Mouse (Mus musculus) heart, embryonic 14.5 days (tissue): ENCODE data around the gene St6gal1. TPM values are rescaled to one million over a fixed set of nuclear protein-coding genes. Genes with fewer than 3 reads are reported as not detected.

Source experiments
- ATAC-seq: fragments of 200-750 bp; cut with Nextera tagmentation; 2 replicates; pipeline ENCODE4 v1.8.0; 2017; ENCODE audit warnings: low read depth, moderate TSS enrichment; ENCODE audit not compliant: insufficient number of reproducible peaks, insufficient read depth, low FRiP score
- H3K27ac ChIP-seq, 2 experiments: fragments of 200-500 bp in 1 of 2; fragments of 300-500 bp in 1 of 2; sonication (generic) in 1 of 2; replicated peaks in 1 of 2; 2 replicates each; pipeline ENCODE4 v1.5.1; 2012 to 2014; ENCODE audit warnings: low read depth in 2 of 2, low read length in 2 of 2, control low read depth in 1 of 2, mild to moderate bottlenecking in 1 of 2, mixed read lengths in 1 of 2; ENCODE audit not compliant: control insufficient read depth in 1 of 2, insufficient read depth in 1 of 2
- H3K27me3 ChIP-seq: fragments of 300-500 bp; sonication (generic); 2 replicates; pipeline ENCODE4 v1.6.1; 2014; ENCODE audit warnings: mild to moderate bottlenecking, low read length, control low read depth; ENCODE audit not compliant: control insufficient read depth, insufficient read depth
- H3K36me3 ChIP-seq: fragments of 300-500 bp; sonication (generic); 2 replicates; pipeline ENCODE4 v1.6.1; 2014; ENCODE audit warnings: mild to moderate bottlenecking, control low read depth, low read length, mixed read lengths; ENCODE audit not compliant: control insufficient read depth, insufficient read depth
- H3K4me1 ChIP-seq, 2 experiments: fragments of 200-500 bp in 1 of 2; fragments of 300-500 bp in 1 of 2; sonication (generic) in 1 of 2; 2 replicates each; pipeline ENCODE4 v1.6.1; 2012 to 2014; ENCODE audit warnings: low read length in 2 of 2, control low read depth in 1 of 2, mixed read lengths in 1 of 2; ENCODE audit not compliant: control insufficient read depth in 2 of 2, insufficient read depth in 2 of 2
- H3K4me2 ChIP-seq: fragments of 300-500 bp; sonication (generic); 2 replicates; pipeline ENCODE4 v1.6.1; 2014; ENCODE audit warnings: mild to moderate bottlenecking, low read length
- H3K4me3 ChIP-seq, 2 experiments: fragments of 200-500 bp in 1 of 2; fragments of 300-500 bp in 1 of 2; sonication (generic) in 1 of 2; 2 replicates each; pipeline ENCODE4 v1.5.1; 2012 to 2014; ENCODE audit warnings: low read length in 2 of 2, mild to moderate bottlenecking in 2 of 2, control low read depth in 1 of 2, low read depth in 1 of 2, moderate library complexity in 1 of 2; ENCODE audit not compliant: control insufficient read depth in 1 of 2, insufficient read depth in 1 of 2
- H3K9ac ChIP-seq: fragments of 300-500 bp; sonication (generic); 2 replicates; pipeline ENCODE4 v1.6.1; 2014; ENCODE audit warnings: mild to moderate bottlenecking, low read length
- H3K9me3 ChIP-seq: fragments of 300-500 bp; sonication (generic); 2 replicates; pipeline ENCODE4 v1.6.1; 2016; ENCODE audit warnings: low read length, control low read depth; ENCODE audit not compliant: control insufficient read depth
- WGBS: fragments of 180-500 bp; shearing (Covaris S2); extraction: QIAGEN DNeasy Blood & Tissue Kit; methylation state at CpG from one replicate; pipeline ENCODE4 v1.1.7; 2014; 5-methylcytosine and 5-hydroxymethylcytosine counted together
- polyA plus RNA-seq: library from polyadenylated mRNA; unstranded; fragments of >200 nt; fragmentation: Nextera tagmentation; extraction: Ambion mirVana; gene quantifications from 2 replicates; pipeline ENCODE4 v1.2.1, GENCODE M21; 2014

The St6gal1 gene
- polyA plus RNA-seq, 1 experiment from 2014 or later = 16.2 TPM

DNA sequence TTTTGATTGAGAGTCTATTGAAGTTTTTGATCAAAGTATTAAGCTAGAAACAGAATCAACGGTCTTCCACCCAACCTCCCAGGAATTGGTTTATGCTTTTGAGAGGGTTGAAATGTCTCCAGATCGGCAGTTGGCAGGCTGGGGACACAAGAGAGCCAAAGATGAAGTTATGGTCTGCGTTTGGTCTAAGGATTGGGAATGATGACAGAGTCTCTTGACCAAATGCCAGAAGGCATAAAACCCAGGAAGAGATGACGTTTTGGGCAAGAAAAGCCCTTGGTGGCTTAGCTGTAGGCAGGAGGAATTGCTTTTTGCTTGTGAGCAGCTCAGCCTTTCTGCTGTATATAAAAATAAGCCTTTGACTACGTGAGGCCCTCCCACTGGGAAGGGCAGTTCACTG lies 67.0 kb downstream of the St6gal1 start:
- Histone ChIP-seq H3K4me1 (peaks cover 3 to 7% of the 10 kb centered on the region in 2 experiments; a peak in 2 of 4 replicates), H3K9me3 (no peaks in the 10 kb centered on the region), H3K36me3 (no peaks in the 10 kb centered on the region), H3K9ac (no peak overlapping the region), H3K4me2 (no peak overlapping the region), H3K27me3 (no peaks in the 10 kb centered on the region; the same call in 1 of the 2 replicates), H3K4me3 (no peak overlapping the region), H3K27ac (no peak overlapping the region)
- 68% methylated on average over 5 of the region's 5 CpGs for WGBS
- no peak for ATAC-seq

- peaks cover 3 to 7% of the 10 kb centered on the region in 2 experiments; a peak in 2 of 4 replicates for H3K4me1 ChIP-seq
- no peaks in the 10 kb centered on the region for H3K9me3 ChIP-seq
- WGBS = 78% methylated on average over 3 of the region's 3 CpGs
- no peak overlapping the region for H3K4me3 ChIP-seq
- no peak overlapping the region for H3K4me2 ChIP-seq
- no peak overlapping the region for H3K27ac ChIP-seq
- ATAC-seq = no peak
- no peaks in the 10 kb centered on the region; the same call in 1 of the 2 replicates for H3K27me3 ChIP-seq
- H3K36me3 ChIP-seq = no peaks in the 10 kb centered on the region
- H3K9ac ChIP-seq = no peak overlapping the region
Observed at GRCm38 (mm10) chr16:23294236-23294635, 69.7 kb downstream of the St6gal1 start.

DNA sequence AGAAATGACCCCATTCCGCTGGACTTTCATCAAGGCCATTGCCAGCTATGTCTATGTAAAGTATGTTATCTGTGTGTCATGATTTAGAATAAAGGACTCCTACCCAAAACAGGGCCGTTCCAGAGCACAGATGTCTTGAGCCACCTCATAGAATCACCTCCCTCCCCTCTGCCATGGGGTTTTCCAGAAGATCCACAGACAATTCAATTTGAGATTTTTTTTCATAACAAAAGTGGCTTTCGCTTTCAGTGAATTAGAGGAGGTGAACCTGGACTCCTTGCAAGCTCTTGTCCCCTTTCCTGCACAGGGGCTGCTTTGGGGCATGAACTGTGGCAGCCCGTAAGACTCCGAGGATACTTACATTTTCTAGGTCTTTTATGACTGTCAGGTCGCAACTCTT lies 70.2 kb downstream of the St6gal1 start:
- no peaks in the 10 kb centered on the region for H3K36me3 ChIP-seq
- no peak overlapping the region for H3K4me3 ChIP-seq
- no peak overlapping the region for H3K4me2 ChIP-seq
- H3K27ac ChIP-seq = no peak overlapping the region
- peaks cover under 1% of the 10 kb centered on the region; the same call in 1 of the 2 replicates for H3K27me3 ChIP-seq
- H3K4me1 ChIP-seq = peaks cover 3 to 7% of the 10 kb centered on the region in 2 experiments; a peak in 2 of 4 replicates
- no peak overlapping the region for H3K9ac ChIP-seq
- ATAC-seq = no peak
- WGBS = 94% methylated on average over 6 of the region's 6 CpGs
- H3K9me3 ChIP-seq = no peaks in the 10 kb centered on the region

DNA sequence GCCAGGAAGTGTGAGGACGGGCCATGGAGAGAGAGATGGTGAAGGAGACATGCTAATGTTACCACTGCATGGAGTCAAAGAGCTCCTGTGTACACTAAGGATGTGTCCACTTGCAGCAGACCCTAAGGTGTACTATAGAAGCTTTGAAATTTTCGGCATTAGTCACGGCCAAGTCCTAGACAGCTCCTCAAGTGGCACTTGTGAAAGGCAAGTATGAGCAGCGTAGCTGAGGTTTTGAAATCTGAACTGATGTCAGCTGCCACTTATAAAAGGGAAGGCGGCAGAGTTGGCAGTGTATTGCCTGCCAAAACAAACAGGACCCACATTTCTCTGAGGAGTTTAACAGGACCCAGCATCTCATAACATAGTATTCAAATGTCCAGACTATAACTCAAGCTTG lies 71.2 kb downstream of the St6gal1 start:
- Histone ChIP-seq H3K27me3 (peaks cover 6% of the 10 kb centered on the region; the same call in 1 of the 2 replicates), H3K4me2 (no peak overlapping the region), H3K9ac (no peak overlapping the region), H3K4me1 (peaks cover 3 to 8% of the 10 kb centered on the region in 2 experiments; a peak in 2 of 4 replicates), H3K27ac (no peak overlapping the region), H3K36me3 (no peaks in the 10 kb centered on the region), H3K9me3 (no peaks in the 10 kb centered on the region), H3K4me3 (no peak overlapping the region)
- no peak for ATAC-seq
- 40% methylated on average over 5 of the region's 5 CpGs for WGBS

- H3K4me2 ChIP-seq = no peak overlapping the region
Observed at GRCm38 (mm10) chr16:23296721-23297120, 72.2 kb downstream of the St6gal1 start.

DNA sequence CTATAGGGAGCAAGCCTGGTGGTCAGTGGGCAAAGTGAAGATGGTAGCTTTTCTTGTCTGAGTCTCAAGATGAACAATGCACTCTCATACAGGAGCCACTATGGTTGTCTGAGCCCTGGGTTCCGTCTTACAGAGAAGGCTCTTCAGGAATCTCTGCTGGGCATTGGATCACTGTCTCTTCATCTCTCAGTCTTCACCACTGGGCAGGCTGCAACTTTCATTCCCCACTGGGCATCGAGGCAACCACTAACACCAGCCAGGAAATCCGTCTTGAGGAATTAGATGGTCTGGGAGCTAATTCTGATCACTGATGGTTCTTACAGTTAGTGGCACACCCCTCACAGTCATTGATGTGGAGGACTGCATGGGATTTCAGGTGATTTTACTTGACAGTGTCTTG lies 73.9 kb downstream of the St6gal1 start:
- Histone ChIP-seq H3K4me2 (no peak overlapping the region), H3K9me3 (no peaks in the 10 kb centered on the region), H3K27ac (no peak overlapping the region), H3K4me3 (no peak overlapping the region), H3K9ac (no peak overlapping the region), H3K27me3 (peaks cover 6% of the 10 kb centered on the region; the same call in 1 of the 2 replicates), H3K4me1 (peaks cover 3 to 10% of the 10 kb centered on the region in 2 experiments; a peak in 2 of 4 replicates), H3K36me3 (no peaks in the 10 kb centered on the region)
- no peak for ATAC-seq
- 89% methylated on average over 3 of the region's 3 CpGs for WGBS

More at GRCm38 (mm10) chr16:23296721-23297120, 72.2 kb downstream of the St6gal1 start:
- Histone ChIP-seq H3K4me1 (peaks cover 3 to 10% of the 10 kb centered on the region in 2 experiments; a peak in 2 of 4 replicates), H3K4me3 (no peak overlapping the region), H3K9me3 (no peaks in the 10 kb centered on the region), H3K27me3 (peaks cover 6% of the 10 kb centered on the region; the same call in 1 of the 2 replicates), H3K9ac (no peak overlapping the region), H3K36me3 (no peaks in the 10 kb centered on the region), H3K27ac (no peak overlapping the region)
- WGBS = 89% methylated on average over 3 of the region's 3 CpGs
- no peak for ATAC-seq

DNA sequence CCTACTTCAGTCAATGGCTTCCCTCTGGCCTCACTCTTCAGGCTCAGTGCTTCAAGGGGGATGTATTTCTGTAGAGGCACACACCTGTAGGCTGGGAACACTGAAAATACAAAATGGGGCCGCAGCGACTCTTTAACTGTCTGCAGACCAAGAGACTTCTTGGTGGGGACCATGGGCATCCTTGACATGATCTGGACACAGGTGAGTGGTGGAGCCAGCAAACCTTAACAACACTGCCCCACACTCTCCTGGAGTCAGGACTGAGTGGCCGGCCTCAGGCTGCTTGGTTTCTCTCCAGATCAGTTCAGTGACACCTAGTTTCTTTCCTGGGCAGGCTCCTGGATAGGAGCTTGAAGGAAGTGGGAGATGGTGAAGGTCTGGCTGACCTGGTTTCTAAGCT lies 74.4 kb downstream of the St6gal1 start:
- Histone ChIP-seq H3K9me3 (no peaks in the 10 kb centered on the region), H3K9ac (no peak overlapping the region), H3K36me3 (no peaks in the 10 kb centered on the region), H3K27ac (no peak overlapping the region), H3K4me2 (no peak overlapping the region), H3K4me3 (no peak overlapping the region), H3K27me3 (peaks cover 6% of the 10 kb centered on the region; the same call in 1 of the 2 replicates), H3K4me1 (peaks cover 3 to 10% of the 10 kb centered on the region in 2 experiments; a peak in 2 of 4 replicates)
- 93% methylated on average over 3 of the region's 3 CpGs for whole genome bisulfite sequencing
- ATAC-seq = no peak
